Mouse (Mus musculus) embryonic facial prominence, embryonic 15.5 days (tissue): ENCODE results near the gene Clpb. TPM values are rescaled to one million over a fixed set of nuclear protein-coding genes. Genes with fewer than 3 reads are reported as not detected.

Experiments
- ATAC-seq: fragments of 200-750 bp; cut with Nextera tagmentation; 2 replicates; pipeline ENCODE4 v1.8.0; 2017; ENCODE audit warnings: low read depth, moderate TSS enrichment; ENCODE audit not compliant: insufficient number of reproducible peaks, low FRiP score, low TSS enrichment
- H3K27ac ChIP-seq: fragments of 300-500 bp; sonication (generic); replicated peaks from 2 replicates; pipeline ENCODE4 v1.5.1; 2015; ENCODE audit warnings: mild to moderate bottlenecking, inconsistent platforms
- H3K27me3 ChIP-seq: fragments of 300-500 bp; sonication (generic); 2 replicates; pipeline ENCODE4 v1.6.1; 2015; ENCODE audit warnings: inconsistent platforms
- H3K36me3 ChIP-seq: fragments of 300-500 bp; sonication (generic); 2 replicates; pipeline ENCODE4 v1.6.1; 2015; ENCODE audit warnings: mild to moderate bottlenecking, inconsistent platforms
- H3K4me1 ChIP-seq: fragments of 300-500 bp; sonication (generic); 2 replicates; pipeline ENCODE4 v1.6.1; 2015; ENCODE audit warnings: inconsistent platforms
- H3K4me2 ChIP-seq: fragments of 300-500 bp; sonication (generic); replicated peaks from 2 replicates; pipeline ENCODE4 v1.6.1; 2015; ENCODE audit warnings: mild to moderate bottlenecking, inconsistent platforms
- H3K4me3 ChIP-seq: fragments of 300-500 bp; sonication (generic); replicated peaks from 2 replicates; pipeline ENCODE4 v1.5.1; 2015; ENCODE audit warnings: mild to moderate bottlenecking, inconsistent platforms
- H3K9ac ChIP-seq: fragments of 300-500 bp; sonication (generic); 2 replicates; pipeline ENCODE4 v1.6.1; 2015; ENCODE audit warnings: inconsistent platforms
- H3K9me3 ChIP-seq: fragments of 300-500 bp; sonication (generic); replicated peaks from 2 replicates; pipeline ENCODE4 v1.6.1; 2016; ENCODE audit warnings: inconsistent platforms
- WGBS: fragments of 180-500 bp; shearing (Covaris S2); methylation state at CpG from one replicate; pipeline ENCODE4 v1.1.7; 2015; 5-methylcytosine and 5-hydroxymethylcytosine counted together
- polyA plus RNA-seq: library from polyadenylated mRNA; unstranded; fragments of >200 nt; fragmentation: Nextera tagmentation; extraction: Ambion mirVana; gene quantifications from 2 replicates; pipeline ENCODE4 v1.2.1, GENCODE M21; 2015

Clpb gene
- polyA plus RNA-seq, 1 experiment from 2014 or later = 45.1 TPM

GRCm38 (mm10) chr7:101692446-101692845, 29.0 kb downstream of the Clpb start:
- Histone ChIP-seq H3K27me3 (no peaks in the 10 kb centered on the region), H3K36me3 (peaks cover 11% of the 10 kb centered on the region; the same call in 1 of the 2 replicates), H3K4me2 (no peak overlapping the region), H3K9ac (no peak overlapping the region), H3K4me1 (no peaks in the 10 kb centered on the region), H3K4me3 (no peak overlapping the region), H3K9me3 (no peaks in the 10 kb centered on the region), H3K27ac (no peak overlapping the region)
- WGBS = 85% methylated on average over 14 of the region's 14 CpGs
- ATAC-seq = no peak

- no peak for ATAC-seq
- H3K27ac ChIP-seq = no peak overlapping the region
- H3K4me2 ChIP-seq = no peak overlapping the region
These were observed 32.0 kb downstream of the Clpb start for GRCm38 (mm10) chr7:101695483-101695882.

DNA sequence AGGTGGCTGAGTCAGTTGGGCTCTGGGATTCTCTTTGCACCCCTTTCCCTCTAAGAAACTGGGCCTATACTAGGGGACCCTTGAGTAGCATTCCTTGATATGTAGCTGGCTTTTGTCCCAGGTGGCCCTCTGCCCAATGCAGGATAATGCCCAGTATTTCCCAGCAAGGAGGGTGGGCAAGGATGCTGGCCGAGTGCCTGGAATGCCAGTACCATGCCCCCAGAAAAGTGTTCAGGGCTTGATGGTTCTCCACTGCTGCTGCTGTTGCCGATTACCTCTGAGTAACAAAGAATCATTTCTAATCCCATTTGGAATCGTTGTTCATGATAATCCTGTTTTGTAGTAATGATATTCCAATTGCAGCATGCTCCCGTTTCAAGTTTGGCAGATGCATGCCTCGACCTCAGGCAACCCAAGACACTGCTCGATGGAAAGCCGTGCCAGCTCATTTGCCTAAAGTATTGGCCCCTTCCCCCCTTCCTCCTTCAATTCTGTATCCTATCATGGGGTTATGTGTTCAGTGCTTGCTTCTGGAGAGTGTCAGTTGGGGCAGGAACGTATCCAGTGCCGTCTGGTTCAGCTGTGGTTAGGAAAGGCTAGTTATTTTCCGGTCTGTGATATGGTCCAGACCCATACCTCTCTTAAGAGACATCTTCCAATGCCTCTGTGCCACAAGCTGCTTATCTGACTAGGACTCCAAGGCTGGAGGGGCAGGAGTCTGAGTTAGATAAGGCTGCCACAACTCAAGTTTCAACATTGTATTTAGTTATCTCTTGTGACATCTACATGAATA, 33.7 kb downstream of the Clpb start:
- no peak overlapping the region for H3K4me3 ChIP-seq
- no peaks in the 10 kb centered on the region for H3K9me3 ChIP-seq
- H3K27me3 ChIP-seq = no peaks in the 10 kb centered on the region
- H3K4me1 ChIP-seq = no peaks in the 10 kb centered on the region
- no peaks in the 10 kb centered on the region for H3K36me3 ChIP-seq
- no peak overlapping the region for H3K27ac ChIP-seq
- H3K4me2 ChIP-seq = no peak overlapping the region
- ATAC-seq = no peak
- H3K9ac ChIP-seq = no peak overlapping the region
- WGBS = 57% methylated on average over 10 of the region's 10 CpGs

More at GRCm38 (mm10) chr7:101695483-101695882, 32.0 kb downstream of the Clpb start:
- Histone ChIP-seq H3K4me1 (no peaks in the 10 kb centered on the region), H3K9me3 (no peaks in the 10 kb centered on the region), H3K27me3 (no peaks in the 10 kb centered on the region), H3K9ac (no peak overlapping the region), H3K36me3 (no peaks in the 10 kb centered on the region), H3K4me3 (no peak overlapping the region)
- WGBS = 58% methylated on average over 5 of the region's 5 CpGs

GRCm38 (mm10) chr7:101700296-101700695, 36.9 kb downstream of the Clpb start:
- Histone ChIP-seq H3K9ac (no peak overlapping the region), H3K36me3 (no peaks in the 10 kb centered on the region)

GRCm38 (mm10) chr7:101702706-101703105, 39.3 kb downstream of the Clpb start:
- WGBS = 38% methylated on average over 5 of the region's 5 CpGs
- H3K4me1 ChIP-seq = no peaks in the 10 kb centered on the region
- no peak for ATAC-seq
- 0 out of 2 replicates have a peak, but pooled peaks cover 7% of the 10 kb centered on the region for H3K36me3 ChIP-seq
- H3K27ac ChIP-seq = no peak overlapping the region
- no peak overlapping the region for H3K4me2 ChIP-seq
- H3K9ac ChIP-seq = no peak overlapping the region
- no peaks in the 10 kb centered on the region for H3K9me3 ChIP-seq
- H3K27me3 ChIP-seq = no peaks in the 10 kb centered on the region
- no peak overlapping the region for H3K4me3 ChIP-seq

More at GRCm38 (mm10) chr7:101700296-101700695, 36.9 kb downstream of the Clpb start:
- Histone ChIP-seq H3K27ac (no peak overlapping the region), H3K4me2 (no peak overlapping the region), H3K27me3 (no peaks in the 10 kb centered on the region), H3K9me3 (no peaks in the 10 kb centered on the region), H3K4me3 (no peak overlapping the region), H3K4me1 (no peaks in the 10 kb centered on the region)
- 61% methylated on average over 3 of the region's 3 CpGs for WGBS
- no peak for ATAC-seq

GRCm38 (mm10) chr7:101709586-101709985, 46.2 kb downstream of the Clpb start:
- H3K27ac ChIP-seq = no peak overlapping the region
- H3K36me3 ChIP-seq = 0 out of 2 replicates have a peak, but pooled peaks cover 7% of the 10 kb centered on the region
- no peak overlapping the region for H3K4me3 ChIP-seq
- H3K4me1 ChIP-seq = no peaks in the 10 kb centered on the region
- H3K27me3 ChIP-seq = no peaks in the 10 kb centered on the region
- ATAC-seq = no peak
- no peak overlapping the region for H3K9ac ChIP-seq
- no peak overlapping the region for H3K4me2 ChIP-seq
- 62% methylated on average over 3 of the region's 3 CpGs for WGBS
- no peaks in the 10 kb centered on the region for H3K9me3 ChIP-seq

- Histone ChIP-seq H3K36me3 (0 out of 2 replicates have a peak, but pooled peaks cover 7% of the 10 kb centered on the region), H3K9me3 (no peaks in the 10 kb centered on the region), H3K4me3 (no peak overlapping the region), H3K4me1 (no peaks in the 10 kb centered on the region), H3K9ac (no peak overlapping the region), H3K4me2 (no peak overlapping the region), H3K27me3 (no peaks in the 10 kb centered on the region), H3K27ac (no peak overlapping the region)
- 94% methylated on average over 5 of the region's 5 CpGs for WGBS
- ATAC-seq = no peak
These were observed 46.8 kb downstream of the Clpb start for GRCm38 (mm10) chr7:101710236-101710635.

- Histone ChIP-seq H3K36me3 (no peaks in the 10 kb centered on the region), H3K9me3 (no peaks in the 10 kb centered on the region), H3K27ac (no peak overlapping the region), H3K9ac (no peak overlapping the region), H3K4me3 (no peak overlapping the region), H3K4me2 (no peak overlapping the region), H3K27me3 (no peaks in the 10 kb centered on the region), H3K4me1 (no peaks in the 10 kb centered on the region)
- 86% methylated on average over 9 of the region's 9 CpGs for WGBS
- no peak for ATAC-seq
These were observed 50.5 kb downstream of the Clpb start for GRCm38 (mm10) chr7:101713828-101714400.

DNA sequence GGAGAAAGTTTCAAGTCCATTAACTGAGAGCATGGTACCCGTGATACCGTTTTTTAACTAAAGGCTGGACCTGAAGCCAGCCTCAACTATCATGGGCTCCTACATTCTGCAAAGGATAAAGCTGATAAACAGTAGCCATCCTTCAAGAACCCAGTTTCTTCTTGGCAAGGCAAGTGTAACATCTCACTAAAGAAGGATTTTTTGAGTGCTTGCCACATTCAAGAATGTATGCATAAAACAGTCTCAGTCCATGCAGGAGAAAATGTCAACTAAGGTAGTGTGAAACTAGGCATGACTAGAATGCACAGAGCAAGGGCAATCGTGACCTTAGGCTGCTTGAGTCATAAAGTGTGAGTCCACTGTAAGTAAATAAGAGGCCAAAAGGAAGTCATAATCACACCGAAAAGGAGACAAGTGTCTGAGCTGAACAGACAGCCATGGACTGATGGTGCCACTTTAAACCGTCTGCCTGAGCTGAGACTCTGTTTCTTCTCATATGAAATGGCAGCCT, 51.7 kb downstream of the Clpb start:
- Histone ChIP-seq H3K27ac (no peak overlapping the region), H3K4me2 (no peak overlapping the region), H3K9ac (no peak overlapping the region), H3K27me3 (no peaks in the 10 kb centered on the region), H3K4me1 (no peaks in the 10 kb centered on the region), H3K36me3 (no peaks in the 10 kb centered on the region), H3K4me3 (no peak overlapping the region), H3K9me3 (no peaks in the 10 kb centered on the region)
- WGBS = 86% methylated on average over 5 of the region's 5 CpGs
- no peak for ATAC-seq

GRCm38 (mm10) chr7:101720356-101720755, 56.9 kb downstream of the Clpb start:
- H3K4me3 ChIP-seq = no peak overlapping the region
- H3K9ac ChIP-seq = no peak overlapping the region
- no peaks in the 10 kb centered on the region for H3K27me3 ChIP-seq
- H3K4me2 ChIP-seq = no peak overlapping the region
- H3K9me3 ChIP-seq = no peaks in the 10 kb centered on the region
- ATAC-seq = no peak
- H3K4me1 ChIP-seq = no peaks in the 10 kb centered on the region
- H3K36me3 ChIP-seq = no peaks in the 10 kb centered on the region
- H3K27ac ChIP-seq = no peak overlapping the region
- 78% methylated on average over 3 of the region's 3 CpGs for WGBS

DNA sequence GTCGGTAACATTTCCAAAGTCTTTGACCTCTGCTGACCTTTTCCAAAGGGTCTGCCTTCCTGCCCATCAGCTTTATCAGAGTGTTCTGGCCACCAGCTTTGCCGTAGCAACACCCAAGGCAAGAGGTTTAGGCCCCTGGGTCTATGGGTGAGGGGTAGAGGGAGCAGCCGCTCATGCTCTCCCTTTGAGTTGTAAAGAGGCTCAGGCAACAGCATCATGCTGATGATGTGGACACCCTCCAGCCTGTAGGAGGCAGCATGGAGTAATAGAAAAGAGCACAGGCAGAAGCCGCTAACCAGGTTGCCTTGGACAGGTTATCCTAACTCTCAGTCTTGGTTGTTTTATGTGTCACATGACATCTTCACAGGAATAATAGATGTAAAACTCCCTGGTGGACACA, 61.6 kb downstream of the Clpb start:
- Histone ChIP-seq H3K4me2 (no peak overlapping the region), H3K4me3 (no peak overlapping the region), H3K36me3 (no peaks in the 10 kb centered on the region), H3K9me3 (no peaks in the 10 kb centered on the region), H3K4me1 (no peaks in the 10 kb centered on the region), H3K27me3 (no peaks in the 10 kb centered on the region), H3K27ac (no peak overlapping the region), H3K9ac (no peak overlapping the region)
- WGBS = 53% methylated on average over 4 of the region's 4 CpGs
- no peak for ATAC-seq
